Mouse (Mus musculus) olfactory bulb, adult 2 months (tissue): Measurements from ENCODE around the gene Cdkal1. TPM values are rescaled to one million over a fixed set of nuclear protein-coding genes. Genes with fewer than 3 reads are reported as not detected.

Experiments used
- H3K27ac ChIP-seq: fragments of 200-500 bp; 2 replicates; pipeline ENCODE4 v1.5.1; 2012; ENCODE audit warnings: low read depth, low read length; ENCODE audit not compliant: insufficient read depth
- H3K4me1 ChIP-seq: fragments of 200-500 bp; 2 replicates; pipeline ENCODE4 v1.6.1; 2012; ENCODE audit warnings: low read length; ENCODE audit not compliant: control insufficient read depth, insufficient read depth
- H3K4me3 ChIP-seq: fragments of 200-500 bp; 2 replicates; pipeline ENCODE4 v1.5.1; 2012; ENCODE audit warnings: mild to moderate bottlenecking, low read depth, low read length, moderate library complexity; ENCODE audit not compliant: insufficient read depth
- CTCF ChIP-seq: fragments of 200-500 bp; IDR thresholded peaks from 2 replicates; pipeline ENCODE4 v1.5.1; 2012; ENCODE audit warnings: low read depth, mild to moderate bottlenecking, low read length, moderate library complexity; ENCODE audit not compliant: insufficient read depth
- POLR2A ChIP-seq: fragments of 200-500 bp; IDR thresholded peaks from 2 replicates; pipeline ENCODE4 v1.6.1; 2012; ENCODE audit warnings: mild to moderate bottlenecking, low read depth, low read length, moderate library complexity; ENCODE audit not compliant: insufficient read depth
- WGBS: fragments of 180-500 bp; shearing (Covaris S2); methylation state at CpG from one replicate; pipeline ENCODE4 v1.1.7; 2018; 5-methylcytosine and 5-hydroxymethylcytosine counted together
- polyA plus RNA-seq: library from polyadenylated mRNA; stranded (reverse); fragments of >200 nt; gene quantifications from 2 replicates; pipeline ENCODE4 v1.2.4, GENCODE M21; 2012; ENCODE audit warnings: low replicate concordance; ENCODE audit not compliant: missing spikeins, insufficient read depth, insufficient read length

Cdkal1 gene
- polyA plus RNA-seq, 1 experiment = not detected

- Histone ChIP-seq H3K27ac (no peak overlapping the region), H3K4me3 (no peak overlapping the region), H3K4me1 (no peaks in the 10 kb centered on the region)
- WGBS = 65% methylated on average over 1 of the region's 1 CpGs
- TF ChIP-seq POLR2A = no peak
- TF ChIP-seq CTCF = no peak
Observed at GRCm38 (mm10) chr13:29458385-29458784, 397.1 kb downstream of the Cdkal1 start.

- WGBS = 77% methylated on average over 2 of the region's 2 CpGs
- TF ChIP-seq CTCF (no peak), POLR2A (no peak)
Observed at GRCm38 (mm10) chr13:29437067-29437466, 418.4 kb downstream of the Cdkal1 start.

DNA sequence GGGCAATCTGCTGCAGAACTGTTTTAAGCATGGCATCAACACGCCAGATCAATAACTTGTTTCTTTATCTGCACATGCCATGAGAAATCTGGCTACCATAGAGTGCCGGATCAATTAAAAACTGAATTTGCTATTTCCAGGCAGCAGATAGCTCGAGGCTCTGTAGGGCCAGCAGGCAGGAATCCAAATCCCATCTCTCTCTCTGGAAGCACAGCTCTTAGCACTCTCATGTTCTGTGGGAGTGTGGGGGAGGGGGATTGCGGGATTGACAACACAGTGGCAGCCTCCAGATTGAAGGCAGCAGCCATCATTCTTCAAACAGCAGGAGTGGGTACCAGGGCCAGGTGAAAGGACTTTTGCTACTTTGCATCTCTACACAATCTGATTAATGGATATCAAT is 420.7 kb downstream of the Cdkal1 start:
- TF ChIP-seq CTCF (no peak), POLR2A (no peak)
- H3K27ac ChIP-seq = no peak overlapping the region
- WGBS = 68% methylated on average over 4 of the region's 4 CpGs
- H3K4me3 ChIP-seq = no peak overlapping the region
- peaks cover 2% of the 10 kb centered on the region; the same call in 1 of the 2 replicates for H3K4me1 ChIP-seq

More at GRCm38 (mm10) chr13:29437067-29437466, 418.4 kb downstream of the Cdkal1 start:
- Histone ChIP-seq H3K27ac (no peak overlapping the region), H3K4me1 (no peaks in the 10 kb centered on the region), H3K4me3 (no peak overlapping the region)

DNA sequence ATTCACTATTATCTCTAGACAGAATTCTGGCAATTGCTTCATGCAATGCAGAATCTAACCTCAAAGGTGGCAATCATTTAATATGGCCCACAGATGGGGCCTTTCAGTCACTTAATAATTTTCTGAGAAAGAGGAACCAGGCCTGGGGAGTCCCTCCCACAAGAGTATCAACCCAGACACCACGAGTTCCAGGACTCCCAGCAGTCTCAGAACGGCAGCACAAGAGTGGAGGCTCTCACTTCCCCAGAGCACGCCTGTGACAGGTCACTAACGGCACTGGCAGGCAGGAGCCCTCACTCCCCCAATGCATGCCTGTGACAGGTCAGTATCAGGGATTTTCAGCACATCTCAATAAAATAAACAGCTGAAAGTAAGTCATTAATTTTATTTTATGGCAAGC is 424.6 kb downstream of the Cdkal1 start:
- 75% methylated on average over 4 of the region's 4 CpGs for WGBS
- no peak overlapping the region for H3K27ac ChIP-seq
- peaks cover 2% of the 10 kb centered on the region; the same call in 1 of the 2 replicates for H3K4me1 ChIP-seq
- no peak overlapping the region for H3K4me3 ChIP-seq
- TF ChIP-seq POLR2A = no peak
- no peak for TF ChIP-seq CTCF

DNA sequence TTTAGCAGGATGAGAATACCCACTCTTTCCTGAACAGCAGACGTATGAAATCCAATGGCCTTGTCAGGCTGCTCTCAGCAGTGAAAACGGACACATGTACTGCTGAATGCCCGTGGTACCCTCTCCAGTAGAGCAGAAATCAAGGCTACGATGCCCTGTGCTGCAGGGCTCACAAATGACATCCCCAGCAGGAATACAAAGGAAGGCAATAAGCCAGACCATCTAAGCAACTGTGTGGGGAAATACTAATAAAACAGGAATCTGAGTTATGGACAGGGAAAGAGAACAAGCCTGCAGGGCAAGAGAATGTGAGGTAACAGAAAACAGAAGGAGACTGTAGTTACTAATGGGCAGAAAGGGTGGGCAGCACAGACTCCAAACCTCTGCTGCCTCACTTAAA is 425.6 kb downstream of the Cdkal1 start:
- no peak overlapping the region for H3K27ac ChIP-seq
- TF ChIP-seq POLR2A (no peak), CTCF (no peak)
- 84% methylated on average over 4 of the region's 4 CpGs for WGBS
- no peak overlapping the region for H3K4me3 ChIP-seq
- H3K4me1 ChIP-seq = peaks cover 2% of the 10 kb centered on the region; the same call in 1 of the 2 replicates

- H3K27ac ChIP-seq = no peak overlapping the region
- no peak for TF ChIP-seq POLR2A
- TF ChIP-seq CTCF = no peak
- 80% methylated on average over 6 of the region's 6 CpGs for WGBS
- H3K4me3 ChIP-seq = no peak overlapping the region
- H3K4me1 ChIP-seq = peaks cover 2% of the 10 kb centered on the region; the same call in 1 of the 2 replicates
Observed at GRCm38 (mm10) chr13:29429196-29429595, 426.3 kb downstream of the Cdkal1 start.

GRCm38 (mm10) chr13:29416450-29417136 is 438.9 kb downstream of the Cdkal1 start:
- WGBS = 51% methylated on average over 8 of the region's 8 CpGs

GRCm38 (mm10) chr13:29415967-29416366 is 439.5 kb downstream of the Cdkal1 start:
- no peak for TF ChIP-seq CTCF
- no peak for TF ChIP-seq POLR2A
- no peak overlapping the region for H3K4me3 ChIP-seq
- 58% methylated on average over 2 of the region's 2 CpGs for WGBS
- H3K27ac ChIP-seq = no peak overlapping the region
- peaks cover 2% of the 10 kb centered on the region; the same call in 1 of the 2 replicates for H3K4me1 ChIP-seq

More at GRCm38 (mm10) chr13:29416450-29417136, 438.9 kb downstream of the Cdkal1 start:
- H3K4me3 ChIP-seq = no peak overlapping the region
- no peak for TF ChIP-seq POLR2A
- TF ChIP-seq CTCF = no peak
- no peak overlapping the region for H3K27ac ChIP-seq
- peaks cover 2% of the 10 kb centered on the region; the same call in 1 of the 2 replicates for H3K4me1 ChIP-seq

DNA sequence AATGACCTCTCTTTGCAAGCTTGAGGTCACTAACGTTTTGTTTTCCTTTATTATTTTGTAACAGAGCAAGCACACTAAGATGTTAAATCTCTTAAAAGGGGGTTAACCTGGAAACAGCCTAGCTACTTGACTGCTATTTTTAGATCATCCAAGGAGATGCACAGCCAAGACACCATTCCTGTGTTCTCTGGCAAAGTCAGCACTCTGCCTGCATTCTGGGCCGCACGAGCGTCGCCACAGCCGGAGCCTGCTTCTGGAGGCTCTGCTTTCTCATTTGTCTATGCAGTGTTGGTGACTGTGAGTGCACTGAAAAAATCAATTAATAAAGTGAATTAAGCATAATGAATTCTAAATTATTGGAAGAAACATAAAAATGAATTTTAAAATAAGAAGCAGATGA is 440.6 kb downstream of the Cdkal1 start:
- H3K27ac ChIP-seq = no peak overlapping the region
- no peak overlapping the region for H3K4me3 ChIP-seq

More for the DNA sequence above, 440.6 kb downstream of the Cdkal1 start:
- no peak for TF ChIP-seq POLR2A
- TF ChIP-seq CTCF = no peak
- 50% methylated on average over 6 of the region's 6 CpGs for WGBS
- peaks cover 2% of the 10 kb centered on the region; the same call in 1 of the 2 replicates for H3K4me1 ChIP-seq
